Mouse (Mus musculus) forebrain, embryonic 10.5 days (tissue): ENCODE data around the gene Klhdc10. TPM values are rescaled to one million over a fixed set of nuclear protein-coding genes. Genes with fewer than 3 reads are reported as not detected.
A peak's percentile ranks its signal among the peaks of the same experiment; 100 is the strongest.

Experiments used
- DNase-seq: peaks from one replicate; pipeline ENCODE4 v3.0.0-alpha.2; 2017; ENCODE audit warnings: low spot score; ENCODE audit errors: extremely low spot score
- H3K27ac ChIP-seq: fragments of 300-500 bp; sonication (generic); 2 replicates; pipeline ENCODE4 v1.5.1; 2016; ENCODE audit warnings: mild to moderate bottlenecking
- H3K27me3 ChIP-seq: fragments of 300-500 bp; sonication (generic); 2 replicates; pipeline ENCODE4 v1.6.1; 2016; ENCODE audit warnings: mild to moderate bottlenecking; ENCODE audit not compliant: poor library complexity, severe bottlenecking
- H3K36me3 ChIP-seq: fragments of 300-500 bp; sonication (generic); replicated peaks from 2 replicates; pipeline ENCODE4 v1.6.1; 2016; ENCODE audit warnings: mild to moderate bottlenecking, moderate library complexity
- H3K4me1 ChIP-seq: fragments of 300-500 bp; sonication (generic); 2 replicates; pipeline ENCODE4 v1.6.1; 2016
- H3K4me3 ChIP-seq: fragments of 300-500 bp; sonication (generic); 2 replicates; pipeline ENCODE4 v1.5.1; 2016; ENCODE audit warnings: mild to moderate bottlenecking, moderate library complexity
- H3K9me3 ChIP-seq: fragments of 300-500 bp; sonication (generic); 2 replicates; pipeline ENCODE4 v1.6.1; 2016; ENCODE audit warnings: mild to moderate bottlenecking, moderate library complexity
- WGBS: fragments of 180-500 bp; shearing (Covaris S2); methylation state at CpG from one replicate; pipeline ENCODE4 v1.1.7; 2016; 5-methylcytosine and 5-hydroxymethylcytosine counted together
- polyA plus RNA-seq: library from polyadenylated mRNA; unstranded; fragments of >200 nt; fragmentation: Nextera tagmentation; extraction: Ambion mirVana; gene quantifications from 2 replicates; pipeline ENCODE4 v1.2.1, GENCODE M21; 2016

Gene Klhdc10
- 27.2 and 27.5 TPM in 2 replicates for polyA plus RNA-seq

GRCm38 (mm10) chr6:30401308-30402015 is at the start of gene Klhdc10:
TSS of gene Klhdc10 (plus strand) at chr6:30401868.
- no peaks in the 10 kb centered on the region for H3K9me3 ChIP-seq
- WGBS, result under 1% methylated on average over 41 of the region's 41 CpGs
- DNase-seq, result peak; percentile 100
- peaks cover 30% of the 10 kb centered on the region for H3K4me1 ChIP-seq
- H3K4me3 ChIP-seq, result peak within 1 kb of the TSS; percentile 86
- H3K27me3 ChIP-seq, result no peaks in the 10 kb centered on the region
- peaks cover 1% of the 10 kb centered on the region; the same call in 1 of the 2 replicates for H3K36me3 ChIP-seq
- H3K27ac ChIP-seq, result peak within 1 kb of the TSS; percentile 94

- H3K27ac ChIP-seq, result no peak overlapping the region
- WGBS, result 62% methylated on average over 8 of the region's 8 CpGs
- no peaks in the 10 kb centered on the region for H3K27me3 ChIP-seq
- no peaks in the 10 kb centered on the region for H3K36me3 ChIP-seq
- no peak for DNase-seq
- H3K4me1 ChIP-seq, result peaks cover 12% of the 10 kb centered on the region; the same call in 1 of the 2 replicates
- no peak overlapping the region for H3K4me3 ChIP-seq
- no peaks in the 10 kb centered on the region for H3K9me3 ChIP-seq
These were observed 48.9 kb upstream of the Klhdc10 start for GRCm38 (mm10) chr6:30352762-30353161.

GRCm38 (mm10) chr6:30353661-30354060 is 48.0 kb upstream of the Klhdc10 start:
- no peak for DNase-seq
- H3K27ac ChIP-seq, result no peak overlapping the region
- H3K27me3 ChIP-seq, result no peaks in the 10 kb centered on the region
- WGBS, result 78% methylated on average over 8 of the region's 8 CpGs
- H3K36me3 ChIP-seq, result no peaks in the 10 kb centered on the region
- H3K9me3 ChIP-seq, result no peaks in the 10 kb centered on the region
- no peak overlapping the region for H3K4me3 ChIP-seq
- H3K4me1 ChIP-seq, result peaks cover 12% of the 10 kb centered on the region; the same call in 1 of the 2 replicates

- peaks cover 12% of the 10 kb centered on the region; the same call in 1 of the 2 replicates for H3K4me1 ChIP-seq
- no peaks in the 10 kb centered on the region for H3K27me3 ChIP-seq
- H3K4me3 ChIP-seq, result no peak overlapping the region
- no peaks in the 10 kb centered on the region for H3K9me3 ChIP-seq
- 71% methylated on average over 5 of the region's 5 CpGs for WGBS
- no peak for DNase-seq
- H3K36me3 ChIP-seq, result no peaks in the 10 kb centered on the region
- H3K27ac ChIP-seq, result no peak overlapping the region
These were observed 46.9 kb upstream of the Klhdc10 start for GRCm38 (mm10) chr6:30354760-30355159.

GRCm38 (mm10) chr6:30355701-30356100 is 46.0 kb upstream of the Klhdc10 start:
- H3K9me3 ChIP-seq, result no peaks in the 10 kb centered on the region
- no peak for DNase-seq
- 90% methylated on average over 8 of the region's 8 CpGs for WGBS
- H3K4me3 ChIP-seq, result no peak overlapping the region
- no peak overlapping the region for H3K27ac ChIP-seq
- H3K36me3 ChIP-seq, result no peaks in the 10 kb centered on the region
- H3K27me3 ChIP-seq, result no peaks in the 10 kb centered on the region
- peaks cover 12% of the 10 kb centered on the region; the same call in 1 of the 2 replicates for H3K4me1 ChIP-seq

GRCm38 (mm10) chr6:30356161-30356560 is 45.5 kb upstream of the Klhdc10 start:
- DNase-seq, result no peak
- peaks cover 12% of the 10 kb centered on the region; the same call in 1 of the 2 replicates for H3K4me1 ChIP-seq
- no peaks in the 10 kb centered on the region for H3K27me3 ChIP-seq
- H3K9me3 ChIP-seq, result no peaks in the 10 kb centered on the region
- H3K4me3 ChIP-seq, result no peak overlapping the region
- H3K36me3 ChIP-seq, result no peaks in the 10 kb centered on the region
- 88% methylated on average over 5 of the region's 5 CpGs for WGBS
- no peak overlapping the region for H3K27ac ChIP-seq

- H3K27ac ChIP-seq, result no peak overlapping the region
- H3K4me3 ChIP-seq, result no peak overlapping the region
- H3K9me3 ChIP-seq, result no peaks in the 10 kb centered on the region
- WGBS, result 89% methylated on average over 12 of the region's 12 CpGs
- peaks cover 12% of the 10 kb centered on the region; the same call in 1 of the 2 replicates for H3K4me1 ChIP-seq
- no peaks in the 10 kb centered on the region for H3K27me3 ChIP-seq
- DNase-seq, result no peak
- 0 out of 2 replicates have a peak, but pooled peaks cover 2% of the 10 kb centered on the region for H3K36me3 ChIP-seq
These were observed 45.0 kb upstream of the Klhdc10 start for GRCm38 (mm10) chr6:30356680-30357079.

GRCm38 (mm10) chr6:30357561-30358177 is 44.0 kb upstream of the Klhdc10 start:
- WGBS, result 26% methylated on average over 9 of the region's 9 CpGs
- peak; percentile 81 for DNase-seq

GRCm38 (mm10) chr6:30359762-30360509 is 41.7 kb upstream of the Klhdc10 start:
- Histone ChIP-seq H3K27me3 (no peaks in the 10 kb centered on the region), H3K9me3 (no peaks in the 10 kb centered on the region), H3K27ac (no peak overlapping the region), H3K4me1 (no peaks in the 10 kb centered on the region), H3K4me3 (no peak overlapping the region), H3K36me3 (peaks cover 27% of the 10 kb centered on the region)
- no peak for DNase-seq
- 80% methylated on average over 12 of the region's 12 CpGs for WGBS

More at GRCm38 (mm10) chr6:30357561-30358177, 44.0 kb upstream of the Klhdc10 start:
- no peak overlapping the region for H3K4me3 ChIP-seq
- no peaks in the 10 kb centered on the region for H3K9me3 ChIP-seq
- H3K27ac ChIP-seq, result no peak overlapping the region
- no peaks in the 10 kb centered on the region for H3K27me3 ChIP-seq
- peaks cover 10% of the 10 kb centered on the region; the same call in 1 of the 2 replicates for H3K4me1 ChIP-seq
- H3K36me3 ChIP-seq, result peaks cover 6% of the 10 kb centered on the region; the same call in 1 of the 2 replicates

GRCm38 (mm10) chr6:30363808-30364207 is 37.9 kb upstream of the Klhdc10 start:
- H3K9me3 ChIP-seq, result no peaks in the 10 kb centered on the region
- no peak for DNase-seq
- WGBS, result 69% methylated on average over 5 of the region's 5 CpGs
- peaks cover 66% of the 10 kb centered on the region for H3K36me3 ChIP-seq
- H3K4me3 ChIP-seq, result no peak overlapping the region
- no peaks in the 10 kb centered on the region for H3K4me1 ChIP-seq
- no peak overlapping the region for H3K27ac ChIP-seq
- no peaks in the 10 kb centered on the region for H3K27me3 ChIP-seq

- no peaks in the 10 kb centered on the region for H3K27me3 ChIP-seq
- H3K4me3 ChIP-seq, result no peak overlapping the region
- no peak for DNase-seq
- 91% methylated on average over 3 of the region's 3 CpGs for WGBS
- H3K9me3 ChIP-seq, result no peaks in the 10 kb centered on the region
- H3K27ac ChIP-seq, result no peak overlapping the region
- H3K36me3 ChIP-seq, result peaks cover 98% of the 10 kb centered on the region
- no peaks in the 10 kb centered on the region for H3K4me1 ChIP-seq
These were observed 32.4 kb upstream of the Klhdc10 start for GRCm38 (mm10) chr6:30369291-30369690.

GRCm38 (mm10) chr6:30372627-30373369 is 28.9 kb upstream of the Klhdc10 start:
- H3K4me1 ChIP-seq, result no peaks in the 10 kb centered on the region
- H3K9me3 ChIP-seq, result no peaks in the 10 kb centered on the region
- peaks cover 99% of the 10 kb centered on the region for H3K36me3 ChIP-seq
- WGBS, result 96% methylated on average over 17 of the region's 17 CpGs
- H3K4me3 ChIP-seq, result no peak overlapping the region
- no peaks in the 10 kb centered on the region for H3K27me3 ChIP-seq
- H3K27ac ChIP-seq, result no peak overlapping the region
- DNase-seq, result no peak
